Mouse (Mus musculus) heart, postnatal 36 days (tissue): Measurements from ENCODE around the gene Gfy. TPM values are rescaled to one million over a fixed set of nuclear protein-coding genes. Genes with fewer than 3 reads are reported as not detected.
"Not testable (repeated sequence)": the region's sequence is repeated elsewhere in the genome, so short reads cannot be mapped to it uniquely, and the experiment has no call there.

Source experiments
- DNase-seq, 2 experiments: peaks; one replicate each; pipeline ENCODE4 v3.0.0; 2021 to 2022
- intact Hi-C: fragments of 180-260 bp; cut with DNase I; formaldehyde crosslinking; loops from one replicate; pipeline ENCODE4 v1.15.1; 2025
- total RNA-seq, 2 experiments: library from RNA; stranded (reverse); gene quantifications; 2 replicates each; pipeline ENCODE4 v1.2.3; 2021

Gfy gene
- total RNA-seq, 2 experiments from 2014 or later = not detected

GRCm38 (mm10) chr7:45193871-45194785, 14.8 kb upstream of the Gfy start:
- intact Hi-C loops = no loop called here
- no peak for DNase-seq

- intact Hi-C loops = no loop called here
- DNase-seq = no peak
These were observed 14.0 kb upstream of the Gfy start for GRCm38 (mm10) chr7:45193406-45193805.

GRCm38 (mm10) chr7:45192585-45193310, 13.4 kb upstream of the Gfy start:
- intact Hi-C loops = no loop called here
- DNase-seq = no peak

- DNase-seq = no peak
- intact Hi-C loops = no loop called here
These were observed 12.5 kb upstream of the Gfy start for GRCm38 (mm10) chr7:45191803-45192363.

GRCm38 (mm10) chr7:45191161-45191560, 11.8 kb upstream of the Gfy start:
- no peak for DNase-seq
- intact Hi-C loops = no loop called here

GRCm38 (mm10) chr7:45190186-45190585, 10.8 kb upstream of the Gfy start:
- intact Hi-C loops = no loop called here

GRCm38 (mm10) chr7:45189600-45189999, 10.2 kb upstream of the Gfy start:
- intact Hi-C loops = no loop called here
- DNase-seq = no peak

More at GRCm38 (mm10) chr7:45190186-45190585, 10.8 kb upstream of the Gfy start:
- no peak for DNase-seq

- intact Hi-C loops = no loop called here
- no peak for DNase-seq
These were observed 6.6 kb upstream of the Gfy start for GRCm38 (mm10) chr7:45185921-45186320.

- no peak for DNase-seq
- intact Hi-C loops = no loop called here
These were observed 4.3 kb upstream of the Gfy start for GRCm38 (mm10) chr7:45183672-45184071.

- intact Hi-C loops = no loop called here
- DNase-seq = no peak
These were observed 3.2 kb upstream of the Gfy start for GRCm38 (mm10) chr7:45182606-45183005.

- peak; percentile 82 to 84 for DNase-seq
- intact Hi-C loops = no loop called here
These were observed 2.8 kb upstream of the Gfy start for GRCm38 (mm10) chr7:45182199-45182601.

- intact Hi-C loops = no loop called here
- no peak for DNase-seq
These were observed 2.2 kb upstream of the Gfy start for GRCm38 (mm10) chr7:45181540-45181939.

GRCm38 (mm10) chr7:45180896-45181477, 1.6 kb upstream of the Gfy start, which contains the start of gene Pth2:
Gene Pth2 (plus strand): TSS chr7:45180995.
- no peak for DNase-seq
- intact Hi-C loops = no loop called here

- DNase-seq = no peak
- intact Hi-C loops = no loop called here
These were observed 819 bp downstream of the Gfy start for GRCm38 (mm10) chr7:45178550-45178949.

- intact Hi-C loops = no loop called here
- DNase-seq = no peak
These were observed 3.0 kb downstream of the Gfy start for GRCm38 (mm10) chr7:45176356-45176755.

- intact Hi-C loops = no loop called here
- no peak for DNase-seq
These were observed 3.4 kb downstream of the Gfy start for GRCm38 (mm10) chr7:45175929-45176328.

- intact Hi-C loops = no loop called here
- no peak for DNase-seq
These were observed 4.0 kb downstream of the Gfy start for GRCm38 (mm10) chr7:45175398-45175797.

- intact Hi-C loops = no loop called here
These were observed 4.6 kb downstream of the Gfy start for GRCm38 (mm10) chr7:45174567-45175280.

GRCm38 (mm10) chr7:45173772-45174171, 5.6 kb downstream of the Gfy start:
- DNase-seq, intact Hi-C loops: not testable (repeated sequence)

More at GRCm38 (mm10) chr7:45174567-45175280, 4.6 kb downstream of the Gfy start:
- DNase-seq = no peak

- DNase-seq = peak in 1 of 2 experiments; percentile 33
- intact Hi-C loops = no loop called here
These were observed 6.4 kb downstream of the Gfy start for GRCm38 (mm10) chr7:45172974-45173373.
